Mouse (Mus musculus) ES-E14 (cell line): ENCODE results near the gene Cstb. TPM values are rescaled to one million over a fixed set of nuclear protein-coding genes. Genes with fewer than 3 reads are reported as not detected.
A peak's percentile ranks its signal among the peaks of the same experiment; 100 is the strongest.

Source experiments
- DNase-seq: peaks from one replicate; pipeline ENCODE4 v3.0.0-alpha.2; 2013; ENCODE audit warnings: low read depth, low spot score
- H3K27ac ChIP-seq: 2 replicates; pipeline ENCODE4 v1.5.1; 2012; ENCODE audit warnings: low read depth, mild to moderate bottlenecking, low read length, moderate library complexity, mixed read lengths; ENCODE audit not compliant: poor library complexity, insufficient read depth, severe bottlenecking
- H3K36me3 ChIP-seq: 2 replicates; pipeline ENCODE4 v1.6.1; 2012; ENCODE audit warnings: mild to moderate bottlenecking, low read length, moderate library complexity, mixed read lengths; ENCODE audit not compliant: control insufficient read depth, poor library complexity, insufficient read depth, severe bottlenecking
- H3K4me1 ChIP-seq, 2 experiments: fragments of 150-350 bp in 1 of 2; sonication (generic) in 1 of 2; 2 replicates each; pipeline ENCODE4 v1.6.1; 2012; ENCODE audit warnings: low read length in 2 of 2, mild to moderate bottlenecking in 1 of 2, mixed read lengths in 1 of 2; ENCODE audit not compliant: control insufficient read depth in 2 of 2, insufficient read depth in 2 of 2, poor library complexity in 1 of 2
- H3K4me3 ChIP-seq, 2 experiments: fragments of 150-350 bp in 1 of 2; sonication (generic) in 1 of 2; 2 replicates each; pipeline ENCODE4 v1.5.1; 2012; ENCODE audit warnings: low read length in 2 of 2, low read depth in 1 of 2, mild to moderate bottlenecking in 1 of 2, mixed read lengths in 1 of 2; ENCODE audit not compliant: insufficient read depth in 1 of 2, poor library complexity in 1 of 2, severe bottlenecking in 1 of 2
- H3K9ac ChIP-seq: 2 replicates; pipeline ENCODE4 v1.6.1; 2012; ENCODE audit warnings: low read depth, mild to moderate bottlenecking, low read length, mixed read lengths; ENCODE audit not compliant: poor library complexity, insufficient read depth, severe bottlenecking
- H3K9me3 ChIP-seq: fragments of 150-350 bp; sonication (generic); 2 replicates; pipeline ENCODE4 v1.6.1; 2012; ENCODE audit warnings: low read depth, mild to moderate bottlenecking, low read length; ENCODE audit not compliant: control insufficient read depth, insufficient read depth
- CHD2 ChIP-seq: IDR thresholded peaks from 2 replicates; pipeline ENCODE4 v1.6.1; 2014; ENCODE audit warnings: mild to moderate bottlenecking, low read depth, low read length, inconsistent platforms
- HCFC1 ChIP-seq: IDR thresholded peaks from 2 replicates; pipeline ENCODE4 v1.6.1; 2012; ENCODE audit warnings: low read length, inconsistent platforms, borderline replicate concordance; ENCODE audit not compliant: insufficient read depth
- MAFK ChIP-seq: IDR thresholded peaks from 2 replicates; pipeline ENCODE4 v1.6.1; 2014; ENCODE audit warnings: mild to moderate bottlenecking, low read depth, low read length, inconsistent platforms; ENCODE audit not compliant: insufficient read depth
- ZC3H11A ChIP-seq: IDR thresholded peaks from 2 replicates; pipeline ENCODE4 v1.6.1; 2012; ENCODE audit warnings: low read depth, mild to moderate bottlenecking, inconsistent platforms, low read length, borderline replicate concordance
- ZNF384 ChIP-seq: IDR thresholded peaks from 2 replicates; pipeline ENCODE4 v1.6.1; 2012; ENCODE audit warnings: low read depth, low read length, inconsistent platforms
- in situ Hi-C, 2 experiments: fragments of 600-800 bp; cut with MboI; formaldehyde crosslinking; loops; one replicate each; pipeline ENCODE4 v1.15.1; 2025; ENCODE audit warnings: low sequenced_read_pairs in 2 of 2, inconsistent platforms in 1 of 2; ENCODE audit not compliant: unreplicated experiment in 2 of 2
- total RNA-seq: library from RNA; depleted of rRNA; stranded (reverse); fragments of 300-350 nt; gene quantifications from 2 replicates; pipeline ENCODE4 v1.2.3, GENCODE M21; 2012

Gene Cstb
- total RNA-seq, 1 experiment, result 150 TPM

- TF ChIP-seq ZC3H11A (no peak), MAFK (no peak), ZNF384 (no peak), HCFC1 (no peak), CHD2 (no peak)
- Histone ChIP-seq H3K36me3 (peaks cover 9% of the 10 kb centered on the region), H3K9ac (no peak overlapping the region), H3K27ac (no peak overlapping the region), H3K9me3 (no peaks in the 10 kb centered on the region), H3K4me3 (no peak overlapping the region), H3K4me1 (peaks cover 0 to 11% of the 10 kb centered on the region in 2 experiments; a peak in 2 of 4 replicates)
- in situ Hi-C loops, result no loop called here
- peak; percentile 97 for DNase-seq
These were observed 29.4 kb upstream of the Cstb start for GRCm38 (mm10) chr10:78395819-78396624.

DNA sequence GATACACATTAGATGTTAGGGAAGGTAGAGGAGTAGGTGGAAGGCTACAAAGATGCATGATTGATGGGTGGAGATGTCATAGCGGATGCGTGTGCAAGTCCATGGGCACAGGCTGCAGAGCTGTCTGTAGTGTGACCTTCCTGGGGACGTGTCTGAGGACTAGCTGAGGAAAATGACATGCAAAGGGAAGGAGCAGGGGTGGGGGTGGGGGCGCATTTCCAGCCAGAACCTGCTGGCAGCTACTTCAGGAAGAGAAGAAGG lies 28.9 kb upstream of the Cstb start:
- Histone ChIP-seq H3K9ac (no peak overlapping the region), H3K4me1 (peaks cover 0 to 11% of the 10 kb centered on the region in 2 experiments; a peak in 2 of 4 replicates), H3K27ac (no peak overlapping the region), H3K4me3 (no peak overlapping the region), H3K36me3 (peaks cover 14% of the 10 kb centered on the region), H3K9me3 (no peaks in the 10 kb centered on the region)
- TF ChIP-seq MAFK (no peak), ZNF384 (no peak), HCFC1 (no peak), ZC3H11A (no peak), CHD2 (no peak)
- in situ Hi-C loops, result no loop called here
- no peak for DNase-seq

- no peaks in the 10 kb centered on the region for H3K9me3 ChIP-seq
- no peak overlapping the region for H3K27ac ChIP-seq
- TF ChIP-seq ZC3H11A, result no peak
- H3K36me3 ChIP-seq, result peaks cover 40% of the 10 kb centered on the region
- in situ Hi-C loops, result no loop called here
- peaks cover 0 to 11% of the 10 kb centered on the region in 2 experiments; a peak in 1 of 4 replicates for H3K4me1 ChIP-seq
- H3K4me3 ChIP-seq, result no peak overlapping the region
- DNase-seq, result no peak
- H3K9ac ChIP-seq, result no peak overlapping the region; the same call in 1 of the 2 replicates
These were observed 26.3 kb upstream of the Cstb start for GRCm38 (mm10) chr10:78399090-78399657.

DNA sequence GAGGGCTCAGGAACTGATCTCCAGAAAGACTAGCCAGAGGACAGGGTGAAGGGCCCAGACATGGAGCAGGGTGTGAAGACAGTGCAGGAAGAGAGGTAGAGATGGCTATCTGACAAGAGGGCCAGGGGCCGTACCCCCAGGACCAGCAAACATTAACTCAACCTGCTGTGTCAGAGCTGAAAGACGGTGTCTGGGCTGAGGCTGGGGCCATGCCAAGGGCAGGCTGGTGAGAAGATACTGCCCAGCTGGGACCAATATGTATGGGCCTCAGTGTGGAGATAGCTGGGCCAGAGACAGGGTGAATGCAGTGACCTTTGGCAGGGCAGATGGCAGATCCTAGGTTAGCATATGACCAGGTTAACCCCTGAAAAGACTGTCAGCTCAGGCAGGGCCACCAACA lies 24.3 kb upstream of the Cstb start:
- Histone ChIP-seq H3K4me3 (no peak overlapping the region), H3K27ac (peak overlapping the region; percentile 34; the same call in 1 of the 2 replicates), H3K9ac (no peak overlapping the region), H3K36me3 (peaks cover 58% of the 10 kb centered on the region), H3K4me1 (peaks cover 0 to 8% of the 10 kb centered on the region in 2 experiments; a peak in 1 of 4 replicates), H3K9me3 (no peaks in the 10 kb centered on the region)
- DNase-seq, result no peak
- in situ Hi-C loops, result no loop called here
- TF ChIP-seq ZC3H11A (no peak), ZNF384 (no peak), HCFC1 (no peak), MAFK (no peak), CHD2 (no peak)
